Mouse (Mus musculus) ES-Bruce4 (cell line): ENCODE measurements around the gene Ndufc2. TPM values are rescaled to one million over a fixed set of nuclear protein-coding genes. Genes with fewer than 3 reads are reported as not detected.

Source experiments
- H3K27ac ChIP-seq: 2 replicates; pipeline ENCODE4 v1.5.1; 2012; ENCODE audit warnings: low read length, inconsistent platforms; ENCODE audit not compliant: insufficient read depth
- H3K27me3 ChIP-seq: 2 replicates; pipeline ENCODE4 v1.6.1; 2012; ENCODE audit warnings: mild to moderate bottlenecking, low read length, inconsistent platforms; ENCODE audit not compliant: control insufficient read depth, poor library complexity, insufficient read depth, severe bottlenecking
- H3K36me3 ChIP-seq: 2 replicates; pipeline ENCODE4 v1.6.1; 2012; ENCODE audit warnings: inconsistent platforms, mild to moderate bottlenecking, low read length, moderate library complexity; ENCODE audit not compliant: control insufficient read depth, poor library complexity, insufficient read depth, severe bottlenecking
- H3K4me1 ChIP-seq: one replicate; pipeline ENCODE4 v1.8.1; 2011; ENCODE audit warnings: low read length; ENCODE audit not compliant: control insufficient read depth, insufficient read depth
- H3K4me3 ChIP-seq: 2 replicates; pipeline ENCODE4 v1.5.1; 2011; ENCODE audit warnings: low read depth, mild to moderate bottlenecking, low read length
- H3K9ac ChIP-seq: 2 replicates; pipeline ENCODE4 v1.6.1; 2012; ENCODE audit warnings: low read depth, mild to moderate bottlenecking, inconsistent platforms; ENCODE audit not compliant: poor library complexity, severe bottlenecking
- H3K9me3 ChIP-seq: replicated peaks from 2 replicates; pipeline ENCODE4 v1.6.1; 2012; ENCODE audit warnings: mild to moderate bottlenecking, low read length, inconsistent platforms; ENCODE audit not compliant: control insufficient read depth, poor library complexity, insufficient read depth, severe bottlenecking
- CTCF ChIP-seq: IDR thresholded peaks from one replicate; pipeline ENCODE4 v1.8.1; 2011; ENCODE audit warnings: low read depth, low read length
- EP300 ChIP-seq: IDR thresholded peaks from 2 replicates; pipeline ENCODE4 v1.6.1; 2011; ENCODE audit warnings: low read depth, low read length; ENCODE audit not compliant: insufficient read depth
- POLR2A ChIP-seq: IDR thresholded peaks from one replicate; pipeline ENCODE4 v1.8.1; 2011; ENCODE audit warnings: low read length; ENCODE audit not compliant: insufficient read depth
- polyA plus RNA-seq: library from polyadenylated mRNA; stranded (reverse); fragments of >200 nt; gene quantifications from 2 replicates; pipeline ENCODE4 v1.2.4, GENCODE M21; 2011; ENCODE audit warnings: low read depth; ENCODE audit not compliant: missing spikeins, insufficient read depth, insufficient read length

Ndufc2 gene
- polyA plus RNA-seq, 1 experiment, result 161 TPM

DNA sequence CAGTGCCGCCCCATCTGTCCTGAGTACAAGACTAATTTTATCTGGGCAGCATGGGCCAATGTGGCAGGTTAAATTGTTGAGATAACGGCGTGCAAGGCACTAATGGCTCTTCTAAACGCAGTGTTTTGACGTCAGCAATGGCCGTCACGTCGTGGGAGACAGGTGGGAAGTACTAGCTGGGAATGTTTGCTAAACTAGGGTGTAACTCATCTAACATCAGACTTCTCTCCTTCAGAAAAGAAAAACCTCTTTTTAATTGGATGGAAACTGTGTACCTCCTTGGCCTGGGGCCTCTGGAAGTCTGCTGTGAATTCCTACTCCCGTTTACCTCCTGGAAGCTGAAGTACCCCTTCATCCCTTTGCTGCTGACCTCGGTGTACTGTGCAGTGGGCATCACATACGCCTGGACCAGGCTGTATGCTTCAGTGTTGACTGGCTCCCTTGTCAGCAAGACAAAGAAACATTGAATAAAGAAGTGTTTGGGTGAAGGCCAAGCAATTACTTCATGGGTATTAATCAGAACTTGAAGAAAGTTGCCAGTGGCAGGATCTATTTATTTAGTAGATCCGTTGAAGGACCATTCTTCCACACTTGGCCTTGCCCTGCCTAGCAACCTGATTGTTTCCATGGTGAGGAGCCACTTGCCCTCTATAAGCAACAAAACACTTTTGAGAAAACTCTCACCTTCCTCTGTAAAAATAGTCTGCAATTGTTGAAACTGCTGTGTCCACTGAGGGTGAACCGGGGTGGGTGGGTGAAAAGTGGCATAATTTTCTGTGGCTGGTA, 8.3 kb upstream of the Ndufc2 start:
- Histone ChIP-seq H3K36me3 (peaks cover 26% of the 10 kb centered on the region), H3K27ac (no peak overlapping the region)

DNA sequence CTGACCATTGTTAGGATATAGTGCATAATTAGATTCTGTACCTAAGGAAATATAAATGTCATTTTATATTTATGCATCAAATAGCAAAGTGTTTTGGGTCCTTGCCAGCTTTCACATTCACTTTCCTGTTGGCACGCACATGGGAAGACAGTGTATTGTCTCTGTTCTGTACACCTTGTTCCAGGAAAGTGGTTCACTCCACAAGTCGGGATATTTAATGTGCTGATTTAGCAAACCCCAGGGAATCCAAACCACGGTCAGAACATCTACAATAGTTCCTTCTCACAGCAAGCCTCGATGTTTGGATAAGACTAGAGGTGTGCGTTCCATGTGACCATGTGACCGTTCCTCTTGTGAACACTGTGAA, 7.7 kb upstream of the Ndufc2 start:
- TF ChIP-seq CTCF (no peak), EP300 (no peak), POLR2A (no peak)
- Histone ChIP-seq H3K9me3 (no peaks in the 10 kb centered on the region), H3K9ac (no peak overlapping the region), H3K27me3 (no peaks in the 10 kb centered on the region), H3K4me3 (no peak overlapping the region), H3K36me3 (peaks cover 22% of the 10 kb centered on the region), H3K4me1 (no peaks in the 10 kb centered on the region), H3K27ac (no peak overlapping the region)

More for the DNA sequence above, 8.3 kb upstream of the Ndufc2 start:
- no peak overlapping the region for H3K9ac ChIP-seq
- H3K4me3 ChIP-seq, result no peak overlapping the region
- no peaks in the 10 kb centered on the region for H3K9me3 ChIP-seq
- H3K4me1 ChIP-seq, result no peaks in the 10 kb centered on the region
- TF ChIP-seq EP300, result no peak
- TF ChIP-seq POLR2A, result no peak
- TF ChIP-seq CTCF, result no peak
- no peaks in the 10 kb centered on the region for H3K27me3 ChIP-seq

DNA sequence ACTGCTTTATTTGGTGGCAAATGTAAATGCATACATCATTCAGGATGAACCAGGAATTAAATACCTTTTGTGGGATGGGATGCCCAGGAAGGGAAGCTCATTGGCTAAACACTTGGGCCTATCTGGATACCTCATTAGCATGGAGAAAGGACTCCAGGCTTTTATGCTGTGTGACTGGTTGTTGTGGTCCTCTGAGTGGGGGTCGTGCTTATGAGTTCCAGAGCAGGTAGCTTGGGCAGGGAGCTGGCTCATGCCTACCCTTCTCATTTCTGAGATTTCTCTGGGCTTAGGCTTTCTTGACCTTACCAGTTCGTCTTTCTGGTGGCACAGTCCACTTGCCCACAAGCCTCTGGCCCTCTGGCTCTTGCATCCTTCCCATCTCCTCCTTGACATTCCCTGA, 5.4 kb upstream of the Ndufc2 start:
- Histone ChIP-seq H3K4me3 (no peak overlapping the region), H3K27me3 (no peaks in the 10 kb centered on the region), H3K9me3 (no peaks in the 10 kb centered on the region), H3K36me3 (peaks cover 11% of the 10 kb centered on the region), H3K9ac (no peak overlapping the region), H3K27ac (no peak overlapping the region), H3K4me1 (no peaks in the 10 kb centered on the region)
- no peak for TF ChIP-seq EP300
- TF ChIP-seq CTCF, result no peak

DNA sequence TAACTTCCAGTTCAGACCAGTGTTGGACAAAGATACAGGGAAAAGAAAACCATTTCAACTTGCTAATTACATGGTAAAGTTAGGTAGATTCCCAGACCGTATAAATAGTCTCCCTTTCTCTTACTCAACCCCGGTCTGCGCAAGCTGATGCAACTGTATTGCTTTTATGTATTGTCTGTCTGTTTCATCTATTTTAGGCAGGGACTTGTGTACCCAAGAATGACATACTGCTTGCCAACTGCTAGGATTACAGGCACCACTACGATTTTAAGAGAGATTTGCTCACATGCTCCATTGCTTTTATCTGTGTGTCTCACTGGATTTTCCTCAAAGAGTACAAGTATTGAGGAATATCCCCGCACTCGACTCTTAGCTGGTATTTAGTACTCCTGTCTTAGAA, 860 bp upstream of the Ndufc2 start:
- H3K9me3 ChIP-seq, result no peaks in the 10 kb centered on the region; the same call in 1 of the 2 replicates
- H3K4me1 ChIP-seq, result no peaks in the 10 kb centered on the region
- no peak for TF ChIP-seq EP300
- no peak for TF ChIP-seq POLR2A
- no peak for TF ChIP-seq CTCF
- H3K27ac ChIP-seq, result no peak overlapping the region
- no peak overlapping the region for H3K9ac ChIP-seq
- no peaks in the 10 kb centered on the region for H3K36me3 ChIP-seq
- H3K4me3 ChIP-seq, result no peak overlapping the region
- H3K27me3 ChIP-seq, result no peaks in the 10 kb centered on the region

DNA sequence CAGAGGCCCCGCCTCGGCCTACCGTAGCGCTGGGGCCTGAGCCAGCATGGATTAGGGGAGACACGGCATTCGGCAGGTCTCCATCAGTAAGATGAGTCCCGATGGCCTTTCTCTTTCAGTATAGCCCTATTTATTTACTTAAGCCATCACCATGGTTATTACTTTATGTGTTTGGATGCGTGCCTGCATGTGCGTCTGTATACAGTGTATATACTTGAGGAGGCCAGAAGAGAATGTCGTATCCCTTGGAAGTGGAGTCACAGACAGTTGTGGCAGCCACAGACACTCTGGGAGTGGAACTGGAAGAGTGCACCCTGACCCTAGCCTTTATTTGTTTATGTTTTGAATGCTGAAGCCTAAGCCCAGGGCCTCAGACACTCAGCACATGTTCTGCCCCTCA, 7.3 kb downstream of the Ndufc2 start:
- Histone ChIP-seq H3K27me3 (no peaks in the 10 kb centered on the region), H3K4me1 (no peaks in the 10 kb centered on the region), H3K36me3 (peaks cover 10% of the 10 kb centered on the region), H3K9me3 (no peaks in the 10 kb centered on the region; the same call in 1 of the 2 replicates), H3K9ac (no peak overlapping the region), H3K4me3 (no peak overlapping the region), H3K27ac (no peak overlapping the region)
- TF ChIP-seq CTCF (no peak), POLR2A (no peak), EP300 (no peak)

DNA sequence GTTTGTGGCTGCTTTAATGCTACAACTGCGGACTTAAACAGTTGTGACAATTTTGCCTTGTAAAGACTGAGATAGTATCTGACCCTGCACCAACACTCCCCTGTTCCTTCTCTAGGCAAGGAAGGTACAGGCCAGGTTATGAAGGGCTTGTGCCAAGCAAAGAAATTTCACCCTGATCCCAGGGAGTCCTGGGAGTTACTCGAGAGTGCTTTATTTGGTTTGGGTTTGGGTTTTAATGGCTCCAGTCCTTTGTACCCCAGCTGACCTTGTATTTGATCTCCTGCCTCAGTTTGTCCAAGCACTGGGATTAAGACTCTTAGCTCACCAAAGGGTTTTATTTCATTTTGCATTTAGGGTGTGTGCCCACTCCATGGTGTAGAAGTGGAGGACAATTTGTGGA, 11.3 kb downstream of the Ndufc2 start:
- TF ChIP-seq CTCF, result no peak
- TF ChIP-seq POLR2A, result no peak
- no peak for TF ChIP-seq EP300
- H3K4me1 ChIP-seq, result peaks cover 2% of the 10 kb centered on the region
- no peak overlapping the region for H3K9ac ChIP-seq
- no peaks in the 10 kb centered on the region for H3K27me3 ChIP-seq
- H3K4me3 ChIP-seq, result no peak overlapping the region
- H3K27ac ChIP-seq, result no peak overlapping the region
- peaks cover 10% of the 10 kb centered on the region for H3K36me3 ChIP-seq
- no peaks in the 10 kb centered on the region for H3K9me3 ChIP-seq
